Mouse (Mus musculus) neural tube, embryonic 13.5 days (tissue): ENCODE results near the gene Tubb1. TPM values are rescaled to one million over a fixed set of nuclear protein-coding genes. Genes with fewer than 3 reads are reported as not detected.

ENCODE experiments used
- ATAC-seq: fragments of 200-750 bp; cut with Nextera tagmentation; 2 replicates; pipeline ENCODE4 v1.8.0; 2017; ENCODE audit warnings: low read depth, mild to moderate bottlenecking, moderate TSS enrichment, moderate library complexity
- H3K27ac ChIP-seq: fragments of 300-500 bp; sonication (generic); replicated peaks from 2 replicates; pipeline ENCODE4 v1.5.1; 2015; ENCODE audit warnings: moderate library complexity, mild to moderate bottlenecking, inconsistent platforms
- H3K27me3 ChIP-seq: fragments of 300-500 bp; sonication (generic); 2 replicates; pipeline ENCODE4 v1.6.1; 2015; ENCODE audit warnings: mild to moderate bottlenecking, inconsistent platforms
- H3K36me3 ChIP-seq: fragments of 300-500 bp; sonication (generic); 2 replicates; pipeline ENCODE4 v1.6.1; 2015; ENCODE audit warnings: mild to moderate bottlenecking, inconsistent platforms
- H3K4me1 ChIP-seq: fragments of 300-500 bp; sonication (generic); replicated peaks from 2 replicates; pipeline ENCODE4 v1.6.1; 2015; ENCODE audit warnings: inconsistent platforms
- H3K4me2 ChIP-seq: fragments of 300-500 bp; sonication (generic); 2 replicates; pipeline ENCODE4 v1.6.1; 2015; ENCODE audit warnings: inconsistent platforms, mild to moderate bottlenecking, moderate library complexity
- H3K4me3 ChIP-seq: fragments of 300-500 bp; sonication (generic); 2 replicates; pipeline ENCODE4 v1.5.1; 2015; ENCODE audit warnings: mild to moderate bottlenecking, inconsistent platforms
- H3K9ac ChIP-seq: fragments of 300-500 bp; sonication (generic); 2 replicates; pipeline ENCODE4 v1.6.1; 2015; ENCODE audit warnings: moderate library complexity, mild to moderate bottlenecking, inconsistent platforms
- H3K9me3 ChIP-seq: fragments of 300-500 bp; sonication (generic); 2 replicates; pipeline ENCODE4 v1.6.1; 2016; ENCODE audit warnings: inconsistent platforms
- WGBS: fragments of 180-500 bp; shearing (Covaris S2); methylation state at CpG from one replicate; pipeline ENCODE4 v1.1.7; 2015; 5-methylcytosine and 5-hydroxymethylcytosine counted together
- polyA plus RNA-seq: library from polyadenylated mRNA; unstranded; fragments of >200 nt; fragmentation: Nextera tagmentation; extraction: Ambion mirVana; gene quantifications from 2 replicates; pipeline ENCODE4 v1.2.1, GENCODE M21; 2015

The Tubb1 gene
- polyA plus RNA-seq, 1 experiment from 2014 or later = 1.3 TPM

DNA sequence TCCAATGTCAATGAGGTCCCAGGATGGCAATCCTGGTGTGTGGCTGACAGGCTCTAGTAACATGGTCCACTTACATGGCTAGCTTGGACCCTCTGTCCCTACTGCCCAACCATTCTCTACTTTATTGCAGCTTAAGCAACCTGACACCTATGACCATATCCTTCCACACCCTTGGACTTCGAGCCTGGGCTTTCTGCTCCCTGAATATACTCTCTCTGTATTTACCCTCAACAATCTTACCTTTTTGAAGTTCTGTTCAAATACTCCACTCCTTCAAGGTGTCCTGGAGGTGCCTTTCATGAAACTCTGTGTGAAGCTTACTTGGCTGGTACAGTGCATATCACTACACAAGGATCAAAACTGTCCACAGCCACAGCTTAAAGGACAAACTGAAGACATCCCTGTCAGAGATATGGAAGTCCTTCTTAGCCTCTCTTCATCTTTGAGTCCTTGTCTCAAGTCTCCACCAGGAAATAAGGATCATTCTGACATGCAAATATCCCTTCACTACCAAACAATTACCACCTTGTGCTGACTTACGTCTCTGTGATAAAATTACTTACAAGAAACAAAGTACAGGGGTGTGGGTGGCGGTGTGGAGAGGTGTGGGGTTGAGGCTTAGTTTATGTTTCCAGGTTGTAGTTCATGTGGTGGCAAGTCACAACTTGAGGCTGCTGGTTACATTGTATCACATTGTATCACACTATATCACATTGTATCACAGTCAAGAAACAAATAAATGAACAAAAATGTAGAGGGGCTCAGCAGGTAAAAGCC is 27.2 kb downstream of the Tubb1 start:
- no peak overlapping the region for H3K9ac ChIP-seq
- 78% methylated on average over 3 of the region's 3 CpGs for whole genome bisulfite sequencing
- no peaks in the 10 kb centered on the region for H3K9me3 ChIP-seq
- H3K4me3 ChIP-seq = no peak overlapping the region
- no peak for ATAC-seq
- no peak overlapping the region for H3K27ac ChIP-seq
- peaks cover 5% of the 10 kb centered on the region for H3K4me1 ChIP-seq
- H3K36me3 ChIP-seq = no peaks in the 10 kb centered on the region
- no peak overlapping the region for H3K4me2 ChIP-seq
- no peaks in the 10 kb centered on the region for H3K27me3 ChIP-seq

DNA sequence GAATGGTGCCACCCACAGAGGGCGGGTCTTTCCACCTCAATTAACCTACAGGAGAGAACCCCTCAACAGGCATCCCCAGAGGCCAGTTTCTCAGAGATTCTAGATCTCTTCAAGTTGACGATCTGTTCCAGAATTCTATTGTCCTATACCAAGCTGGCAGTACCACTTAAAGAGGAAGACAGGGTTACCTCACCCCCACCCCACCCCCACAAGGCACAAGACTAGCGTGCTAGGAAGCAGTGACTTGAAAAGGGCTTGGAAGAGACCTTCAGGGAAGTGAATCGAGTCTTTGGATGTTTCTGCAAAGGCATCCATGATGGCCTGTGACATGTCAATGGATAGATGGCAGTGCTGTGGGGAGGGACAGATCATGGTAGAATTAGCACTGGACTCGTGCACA is 28.3 kb downstream of the Tubb1 start:
- Histone ChIP-seq H3K9me3 (no peaks in the 10 kb centered on the region), H3K27ac (no peak overlapping the region), H3K4me3 (no peak overlapping the region), H3K4me2 (no peak overlapping the region), H3K36me3 (no peaks in the 10 kb centered on the region), H3K4me1 (no peaks in the 10 kb centered on the region), H3K9ac (no peak overlapping the region), H3K27me3 (no peaks in the 10 kb centered on the region)
- no peak for ATAC-seq
- WGBS = 74% methylated on average over 5 of the region's 5 CpGs

DNA sequence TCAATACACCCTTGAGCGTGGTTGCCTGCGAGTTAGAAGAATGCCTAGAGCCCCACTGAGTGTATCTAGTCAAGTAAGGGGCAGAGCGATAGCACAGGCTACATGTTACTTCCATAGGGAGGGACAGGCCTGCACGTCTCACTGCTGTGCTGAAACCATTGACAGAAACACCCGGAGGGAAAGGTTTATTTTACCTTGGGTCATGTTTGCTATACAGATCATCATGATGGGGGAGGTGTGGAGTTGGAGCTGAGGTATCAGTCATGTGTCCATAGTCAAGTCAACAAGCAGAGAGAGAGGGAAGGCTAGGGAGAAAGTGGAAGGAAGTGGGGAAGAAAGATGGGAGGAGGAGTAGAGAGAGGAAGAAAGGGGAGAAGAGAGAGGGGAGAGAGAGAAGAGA is 36.5 kb downstream of the Tubb1 start:
- WGBS = 88% methylated on average over 5 of the region's 5 CpGs
- no peaks in the 10 kb centered on the region for H3K36me3 ChIP-seq
- no peaks in the 10 kb centered on the region for H3K27me3 ChIP-seq
- no peak for ATAC-seq
- H3K27ac ChIP-seq = no peak overlapping the region
- no peak overlapping the region for H3K9ac ChIP-seq
- no peak overlapping the region for H3K4me2 ChIP-seq
- H3K4me3 ChIP-seq = no peak overlapping the region
- no peaks in the 10 kb centered on the region for H3K9me3 ChIP-seq
- no peaks in the 10 kb centered on the region for H3K4me1 ChIP-seq

DNA sequence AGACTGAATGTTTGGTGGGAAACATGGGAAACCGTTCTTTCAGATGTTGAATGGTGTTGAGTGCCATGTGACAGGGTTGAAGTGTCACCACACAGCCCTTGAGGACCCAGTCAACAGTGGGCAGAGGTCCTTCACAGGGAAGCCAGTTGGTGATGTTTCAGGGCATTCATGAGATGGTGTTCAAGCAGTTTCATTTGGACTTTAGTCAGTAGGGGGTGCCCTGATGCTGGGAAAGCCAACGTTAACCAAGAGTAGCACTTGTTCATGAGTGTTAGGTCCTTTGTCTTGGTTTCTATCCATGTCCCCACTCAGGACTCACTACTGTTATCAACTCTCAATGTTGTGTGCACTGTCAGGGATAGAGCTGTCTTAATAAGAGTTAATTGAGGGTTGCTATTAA is 42.4 kb downstream of the Tubb1 start:
- no peak overlapping the region for H3K27ac ChIP-seq
- no peak overlapping the region for H3K4me3 ChIP-seq
- H3K27me3 ChIP-seq = no peaks in the 10 kb centered on the region
- H3K9ac ChIP-seq = no peak overlapping the region
- H3K9me3 ChIP-seq = peaks cover 4% of the 10 kb centered on the region; the same call in 1 of the 2 replicates
- H3K4me1 ChIP-seq = no peaks in the 10 kb centered on the region
- ATAC-seq = no peak
- H3K36me3 ChIP-seq = no peaks in the 10 kb centered on the region
- H3K4me2 ChIP-seq = no peak overlapping the region
- 76% methylated on average over 2 of the region's 2 CpGs for WGBS

DNA sequence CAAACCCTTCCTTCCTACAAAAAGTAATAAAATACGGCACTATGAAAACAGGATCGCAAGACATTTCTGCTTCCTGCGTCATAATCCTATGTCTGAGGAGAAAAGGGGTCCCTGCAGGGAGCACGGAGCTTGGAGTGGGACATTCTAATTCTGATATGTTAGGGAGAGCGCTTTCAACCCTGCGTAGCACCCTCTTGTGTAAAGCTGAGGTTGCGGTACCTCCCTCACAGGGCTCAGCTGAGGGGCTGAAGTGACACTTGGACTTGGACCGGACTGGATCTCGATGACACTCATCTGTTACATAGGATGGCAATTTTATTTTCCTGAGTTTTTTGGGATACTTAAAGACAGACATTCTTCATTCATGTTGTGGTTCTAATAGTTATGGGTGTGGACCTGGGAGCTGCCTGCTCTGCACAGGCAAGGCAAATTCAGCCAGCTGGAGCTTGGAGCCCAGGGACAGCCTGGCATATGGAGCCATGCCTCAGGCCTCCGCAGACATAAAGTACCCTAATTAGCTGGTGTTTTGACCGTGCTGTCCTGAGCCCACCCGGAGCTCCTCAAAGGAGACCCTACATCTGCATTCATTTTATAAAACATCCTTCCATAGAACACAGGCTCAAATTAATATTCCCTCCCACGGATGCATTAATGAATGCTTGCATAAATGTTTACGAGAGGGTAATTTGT is 50.5 kb downstream of the Tubb1 start:
- WGBS = 67% methylated on average over 14 of the region's 14 CpGs
- Histone ChIP-seq H3K9ac (no peak overlapping the region), H3K4me3 (no peak overlapping the region), H3K27me3 (no peaks in the 10 kb centered on the region), H3K36me3 (no peaks in the 10 kb centered on the region), H3K9me3 (no peaks in the 10 kb centered on the region), H3K4me1 (peaks cover 22% of the 10 kb centered on the region), H3K4me2 (no peak overlapping the region), H3K27ac (peak overlapping the region; percentile 56)
- peak; percentile 75 for ATAC-seq

DNA sequence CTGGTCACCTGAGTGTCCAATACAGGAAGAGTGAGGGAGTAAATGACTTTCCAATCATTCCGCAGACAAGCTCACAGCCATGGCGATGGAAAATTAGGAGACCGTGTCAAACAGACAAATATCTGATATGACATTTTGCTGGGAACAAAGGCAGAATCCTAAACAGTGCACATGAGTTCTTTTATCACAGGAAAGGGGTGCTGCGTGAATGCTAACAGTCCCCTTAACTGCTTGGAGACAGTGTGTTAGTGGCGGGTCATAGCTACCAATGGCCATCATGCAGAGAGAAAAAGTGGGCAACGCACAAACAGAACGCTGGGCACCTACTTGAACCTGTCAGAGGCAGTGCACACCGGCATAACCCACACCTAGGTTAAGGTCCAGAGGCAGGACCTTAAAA is 51.0 kb downstream of the Tubb1 start:
- Histone ChIP-seq H3K4me3 (no peak overlapping the region), H3K4me1 (peaks cover 22% of the 10 kb centered on the region), H3K9me3 (no peaks in the 10 kb centered on the region), H3K9ac (no peak overlapping the region), H3K27me3 (no peaks in the 10 kb centered on the region), H3K27ac (peak overlapping the region; percentile 56), H3K36me3 (no peaks in the 10 kb centered on the region), H3K4me2 (no peak overlapping the region)
- WGBS = 76% methylated on average over 8 of the region's 8 CpGs
- 0 out of 2 replicates have a peak, but pooled peaks have one; percentile 50 for ATAC-seq

DNA sequence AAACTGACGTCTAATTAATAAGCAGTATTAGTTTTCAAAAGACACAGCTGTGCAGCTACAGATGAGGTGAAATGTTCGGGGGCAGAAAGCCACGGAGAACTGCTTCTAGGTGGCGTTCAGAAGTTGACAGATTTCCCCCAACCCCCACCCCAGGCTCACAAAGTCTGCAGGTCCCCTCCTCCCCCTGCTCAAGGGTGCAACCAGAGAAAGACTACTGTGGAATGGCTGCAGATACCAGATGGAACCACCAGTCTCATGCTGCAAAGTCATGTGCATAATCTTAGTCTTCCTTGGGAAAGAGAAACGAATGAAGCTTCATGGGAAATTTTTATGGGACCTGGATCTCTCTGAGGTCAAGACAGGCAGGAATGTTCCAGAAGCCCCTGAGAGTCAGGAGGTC is 51.8 kb downstream of the Tubb1 start:
- Histone ChIP-seq H3K36me3 (no peaks in the 10 kb centered on the region), H3K27me3 (no peaks in the 10 kb centered on the region), H3K4me2 (no peak overlapping the region), H3K9ac (no peak overlapping the region), H3K4me1 (peaks cover 22% of the 10 kb centered on the region), H3K27ac (no peak overlapping the region), H3K4me3 (no peak overlapping the region), H3K9me3 (no peaks in the 10 kb centered on the region)
- ATAC-seq = peak; percentile 36; the same call in 1 of the 2 replicates
- WGBS = 48% methylated on average over 5 of the region's 5 CpGs

DNA sequence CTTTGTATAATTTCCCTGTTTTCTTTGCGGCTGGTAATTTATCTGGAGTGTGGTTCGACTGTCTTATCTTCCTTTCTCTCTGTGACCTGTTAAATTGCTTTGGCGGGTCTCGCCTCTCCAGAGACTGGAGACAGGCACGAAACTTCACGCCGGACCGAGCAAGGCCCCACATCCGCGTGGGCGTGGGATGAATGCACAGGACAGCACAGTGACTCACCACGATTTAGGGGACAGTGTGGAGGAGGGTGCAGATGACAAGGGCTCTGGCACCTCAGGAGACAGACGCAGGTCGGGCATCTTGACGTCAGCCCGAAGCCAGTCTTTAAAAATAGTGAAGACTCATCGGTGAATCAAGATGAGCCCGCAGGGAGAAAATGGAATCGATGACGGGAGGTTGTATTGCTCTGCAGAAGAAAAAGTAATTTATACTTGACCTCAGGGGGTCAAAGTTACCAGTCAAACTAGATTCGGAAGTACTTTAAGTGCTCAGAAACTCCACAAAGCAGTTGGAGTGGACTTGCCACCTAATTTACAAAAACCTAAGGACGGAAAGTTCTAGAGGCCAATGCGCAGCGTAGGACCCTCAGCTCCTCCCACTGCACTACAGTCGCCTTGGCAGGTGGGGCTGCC is 52.5 kb downstream of the Tubb1 start:
- Histone ChIP-seq H3K9me3 (no peaks in the 10 kb centered on the region), H3K36me3 (no peaks in the 10 kb centered on the region), H3K4me2 (no peak overlapping the region), H3K9ac (no peak overlapping the region), H3K27ac (no peak overlapping the region), H3K4me1 (peaks cover 22% of the 10 kb centered on the region), H3K27me3 (no peaks in the 10 kb centered on the region), H3K4me3 (no peak overlapping the region)
- ATAC-seq = no peak
- 80% methylated on average over 25 of the region's 25 CpGs for WGBS

Other genes with a start within 250 kb of the Tubb1 start
- 1,617 and 1,631 TPM in 2 replicates for gene Gnas, start 166.4 kb upstream of the Tubb1 start, polyA plus RNA-seq
- gene Gm20721, start 104.0 kb upstream of the Tubb1 start, polyA plus RNA-seq = 14.3 and 28.0 TPM in 2 replicates
- 97.4 and 100 TPM in 2 replicates for gene Nelfcd, start 34.9 kb upstream of the Tubb1 start, polyA plus RNA-seq
- gene Ctsz, start 11.7 kb upstream of the Tubb1 start, polyA plus RNA-seq = 89.8 and 93.7 TPM in 2 replicates
- 736 and 807 TPM in 2 replicates for gene Atp5e, start 13.4 kb downstream of the Tubb1 start, polyA plus RNA-seq
- 103 and 107 TPM in 2 replicates for gene Prelid3b, start 22.4 kb downstream of the Tubb1 start, polyA plus RNA-seq
- gene Zfp831, start 192.8 kb downstream of the Tubb1 start, polyA plus RNA-seq = not detected in 2 replicates